Mouse (Mus musculus) frontal cortex, adult (tissue): Measurements from ENCODE around the gene Spaca4.

Experiments
- ATAC-seq: cut with Nextera tagmentation; 2 replicates; pipeline ENCODE4 v1.9.2; 2017; ENCODE audit warnings: mild to moderate bottlenecking, moderate library complexity, mixed read lengths; ENCODE audit not compliant: low TSS enrichment

The Spaca4 gene

DNA sequence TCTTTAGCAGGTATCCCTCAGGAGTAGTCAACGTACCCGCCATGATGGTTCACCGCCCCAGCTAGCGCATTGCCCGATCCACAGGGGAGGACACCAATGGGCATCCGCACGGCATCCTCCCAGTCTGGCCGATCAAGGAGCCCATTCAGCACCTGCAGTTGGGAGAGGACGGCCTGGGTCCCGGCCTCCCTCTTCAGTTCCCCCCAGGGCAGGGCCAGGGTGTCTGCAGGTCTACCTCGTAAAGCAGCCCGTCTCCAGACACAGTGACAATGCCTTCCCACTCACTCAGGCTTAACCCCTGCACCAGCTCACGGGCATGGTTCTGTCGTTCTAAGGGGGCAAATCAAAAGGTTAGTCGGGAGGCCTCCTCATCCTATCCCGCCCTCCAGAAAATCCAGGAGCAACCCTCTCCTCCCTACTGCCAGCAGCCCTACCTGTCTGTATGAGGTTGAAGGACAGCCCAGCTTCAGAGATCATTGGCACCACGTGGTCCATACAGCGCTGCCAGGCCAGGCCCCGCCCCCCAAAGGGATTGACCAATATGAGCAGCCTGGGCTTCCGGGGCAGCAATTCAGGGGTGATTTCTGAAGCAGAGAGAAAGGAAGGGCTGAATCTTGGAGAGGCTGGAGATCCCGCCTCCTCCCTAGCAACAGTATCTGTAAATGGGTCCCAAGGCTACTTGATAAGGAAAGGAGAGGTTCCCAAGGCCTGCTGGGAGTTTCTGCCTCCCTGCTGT, 13.4 kb downstream of the Spaca4 start:
- no peak for ATAC-seq

DNA sequence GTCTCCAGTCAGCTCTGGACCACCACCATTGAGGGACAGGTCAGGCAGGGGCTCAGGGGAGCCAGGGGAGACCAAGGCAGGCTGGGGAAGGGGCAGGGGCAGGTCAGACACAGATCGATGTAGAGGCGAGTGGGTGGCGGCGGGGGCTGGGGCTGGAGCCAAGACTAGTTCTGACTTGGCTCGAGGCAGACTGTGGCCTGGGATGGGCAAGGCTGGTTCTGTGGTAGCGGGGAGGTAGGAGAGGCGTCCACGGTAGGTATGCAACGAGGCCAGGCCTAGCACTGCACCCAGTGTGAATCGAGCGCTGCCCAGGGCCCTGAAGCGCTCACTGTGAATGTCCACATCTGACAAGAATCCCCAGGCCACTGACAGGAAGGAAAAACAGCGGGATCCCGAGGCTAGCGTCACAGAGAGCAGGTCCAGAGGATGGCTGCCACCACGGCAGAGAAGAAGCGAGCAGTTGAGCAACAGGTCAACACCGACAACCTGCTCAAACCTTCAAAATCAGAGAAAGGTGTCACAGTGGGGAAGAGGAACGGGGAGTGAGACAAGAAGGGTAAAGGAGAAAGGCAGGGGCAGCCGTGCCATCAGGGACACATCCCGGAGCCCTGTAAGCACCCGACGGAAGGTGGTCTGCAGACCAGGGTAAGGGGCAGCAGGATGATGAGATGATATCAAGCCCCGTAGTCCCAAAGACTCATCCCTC, 14.1 kb downstream of the Spaca4 start:
- ATAC-seq: no peak

- no peak for ATAC-seq
Measured at GRCm38 (mm10) chr7:45710477-45711191, 15.0 kb downstream of the Spaca4 start.

DNA sequence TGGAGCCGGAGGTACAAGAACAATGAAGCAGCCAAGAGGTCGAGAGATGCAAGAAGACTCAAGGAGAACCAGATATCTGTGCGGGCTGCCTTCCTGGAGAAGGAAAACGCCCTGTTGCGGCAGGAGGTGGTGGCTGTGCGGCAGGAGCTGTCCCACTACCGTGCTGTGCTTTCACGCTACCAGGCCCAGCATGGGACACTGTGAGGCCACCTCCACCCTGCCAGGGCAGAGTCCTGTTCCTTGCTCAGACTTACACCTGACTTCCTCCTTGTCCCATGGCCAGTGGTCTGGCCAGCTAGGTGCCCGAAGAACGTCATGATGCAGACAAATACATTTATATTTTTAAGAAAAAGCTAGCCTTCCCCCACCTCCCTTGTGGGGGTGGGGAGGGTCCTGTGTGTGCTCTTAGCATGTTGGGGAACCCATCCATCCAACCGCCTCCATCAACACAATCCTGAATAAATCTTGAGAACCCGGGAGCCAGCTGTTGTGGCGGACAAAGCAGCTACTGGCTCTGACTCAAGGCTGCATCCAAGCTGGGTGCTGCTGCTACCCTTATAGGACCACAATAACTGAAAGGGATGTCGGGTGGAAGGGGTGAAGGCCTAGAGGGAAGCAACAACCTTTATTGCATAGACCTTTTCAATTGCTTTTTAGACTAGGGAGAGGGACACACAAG, 15.8 kb downstream of the Spaca4 start:
- ATAC-seq: no peak

DNA sequence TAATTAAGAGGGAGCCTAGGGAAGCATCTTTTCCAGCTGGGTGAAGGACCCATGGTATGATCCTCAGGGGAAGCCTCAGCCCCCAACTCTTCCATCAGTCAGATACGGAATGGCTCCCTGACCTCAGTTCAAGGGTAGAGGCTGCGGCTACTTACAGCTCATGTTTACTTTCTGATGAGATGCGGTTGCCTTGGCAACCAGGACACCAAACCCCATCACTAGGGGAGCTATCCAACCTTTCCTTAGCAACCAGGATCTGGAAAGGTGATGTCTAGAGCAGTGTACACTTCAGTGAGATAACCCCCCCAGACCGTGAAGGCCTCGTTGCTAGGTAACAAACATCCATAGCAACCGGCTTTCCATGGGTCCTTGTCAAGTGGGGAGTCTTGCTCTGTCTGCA, 16.6 kb downstream of the Spaca4 start:
- no peak for ATAC-seq

GRCm38 (mm10) chr7:45708221-45708761, 17.3 kb downstream of the Spaca4 start:
- no peak for ATAC-seq

DNA sequence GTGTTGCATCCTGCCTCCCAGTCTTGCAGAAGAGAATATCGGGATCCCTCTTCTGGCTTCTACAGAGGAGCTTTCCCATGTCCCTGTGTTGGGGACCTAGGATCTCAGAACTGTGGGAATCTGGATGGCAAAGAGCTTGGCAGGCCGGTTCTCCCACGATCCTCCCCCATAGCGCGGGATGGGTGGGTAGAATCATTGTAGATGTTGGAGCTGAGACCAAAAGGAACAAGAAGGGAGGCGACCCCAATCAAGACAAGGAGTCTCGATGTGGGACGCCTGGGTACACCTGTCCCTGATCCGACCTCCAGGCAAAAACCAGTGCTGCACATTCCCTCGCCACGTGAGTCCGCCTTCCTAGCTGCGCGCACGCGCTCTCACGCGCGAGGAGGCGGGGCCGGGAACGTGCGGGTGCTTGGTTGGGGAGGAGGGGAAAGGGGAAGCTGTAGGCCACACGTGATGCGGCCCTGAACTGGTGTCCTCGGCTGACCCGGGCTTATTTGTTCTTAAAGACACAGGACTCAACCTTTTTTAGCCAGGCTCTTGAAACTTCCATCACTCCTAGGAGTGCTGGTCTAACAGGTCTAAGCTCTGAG, 18.1 kb downstream of the Spaca4 start:
- no peak for ATAC-seq

DNA sequence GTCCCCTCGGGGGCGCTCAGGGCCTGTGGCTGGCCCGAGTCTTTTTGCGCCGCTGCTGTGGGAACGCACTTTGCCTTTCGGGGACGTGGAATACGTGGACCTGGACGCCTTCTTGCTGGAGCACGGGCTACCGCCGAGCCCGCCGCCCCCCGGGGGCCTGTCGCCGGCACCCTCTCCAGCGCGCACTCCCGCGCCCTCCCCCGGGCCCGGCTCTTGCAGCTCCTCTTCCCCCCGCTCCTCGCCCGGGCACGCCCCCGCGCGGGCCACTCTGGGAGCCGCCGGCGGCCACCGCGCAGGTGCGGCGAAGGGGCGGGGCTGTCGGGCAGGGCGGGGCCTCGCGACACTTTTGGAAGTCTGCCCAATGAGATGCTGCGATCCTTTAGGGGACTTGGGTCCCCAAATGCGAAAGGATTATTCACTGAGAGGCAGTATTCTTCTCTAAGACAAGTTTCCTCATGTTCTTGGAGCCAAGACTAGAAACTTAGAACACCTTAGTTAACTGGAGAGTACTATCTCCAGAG, 18.8 kb downstream of the Spaca4 start:
- ATAC-seq: no peak

- ATAC-seq: no peak
Measured at GRCm38 (mm10) chr7:45705873-45706281, 19.7 kb downstream of the Spaca4 start.

- no peak for ATAC-seq
Measured at GRCm38 (mm10) chr7:45705443-45705864, 20.2 kb downstream of the Spaca4 start.

GRCm38 (mm10) chr7:45704730-45705442, 20.7 kb downstream of the Spaca4 start, which contains the start of gene Dbp:
TSS of gene Dbp (plus strand) at chr7:45705088.
- peak; percentile 42 for ATAC-seq

DNA sequence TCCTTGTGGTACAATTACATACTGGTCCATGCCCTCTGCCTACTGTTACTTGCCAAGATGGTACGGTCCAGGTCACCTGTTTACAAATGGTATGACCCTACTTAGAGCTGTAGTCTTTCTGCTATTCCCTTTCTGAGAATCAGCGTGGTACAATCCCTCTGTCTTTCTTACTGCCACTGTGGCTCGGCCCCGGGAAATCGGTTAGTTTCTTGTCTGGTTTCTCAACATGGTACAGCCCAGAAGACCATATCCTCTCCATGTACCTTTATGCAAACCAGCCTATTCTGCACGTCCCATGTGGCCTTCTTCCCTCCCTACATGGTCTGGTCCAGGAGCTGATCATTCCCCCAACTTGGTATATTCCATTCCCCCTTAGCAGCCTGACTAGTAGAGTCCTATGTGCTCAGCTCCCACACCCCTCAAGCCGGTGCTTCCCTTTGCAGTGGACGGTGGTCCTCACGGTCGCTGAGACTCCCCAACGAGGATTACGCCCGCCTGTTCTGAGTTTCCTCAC, 21.5 kb downstream of the Spaca4 start:
- ATAC-seq: peak; percentile 28

- no peak for ATAC-seq
Measured at GRCm38 (mm10) chr7:45703521-45704033, 22.0 kb downstream of the Spaca4 start.

DNA sequence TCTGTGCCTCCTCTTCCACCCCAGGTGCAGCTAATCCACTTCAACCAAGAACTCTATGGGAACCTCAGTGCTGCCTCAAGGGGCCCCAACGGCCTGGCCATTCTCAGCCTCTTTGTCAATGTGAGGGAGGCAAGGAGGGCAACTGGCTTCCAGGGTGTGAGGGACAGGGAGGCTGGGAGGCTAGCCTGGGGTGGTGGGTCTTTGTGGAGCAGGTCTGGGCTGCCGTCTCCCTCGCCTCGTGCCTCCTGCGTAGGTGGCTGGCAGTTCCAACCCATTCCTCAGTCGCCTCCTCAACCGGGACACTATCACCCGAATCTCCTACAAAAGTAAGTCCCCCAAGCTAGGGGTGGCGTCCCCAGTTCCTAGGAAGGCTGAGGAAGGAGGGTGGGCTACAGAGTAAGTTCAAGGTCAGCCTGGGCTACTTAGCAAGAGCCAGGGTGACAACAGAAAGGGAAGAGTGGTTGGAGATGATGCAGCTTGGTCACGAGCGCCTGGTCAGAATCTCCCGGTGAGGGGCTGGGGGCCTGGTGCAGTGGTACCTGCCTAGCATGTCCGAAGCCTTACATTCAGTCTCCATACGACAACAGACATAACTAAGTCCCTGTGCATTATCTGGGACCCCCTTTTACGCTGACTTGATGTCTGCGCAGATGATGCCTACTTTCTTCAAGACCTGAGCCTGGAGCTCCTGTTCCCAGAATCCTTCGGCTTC, 22.6 kb downstream of the Spaca4 start:
- no peak for ATAC-seq

DNA sequence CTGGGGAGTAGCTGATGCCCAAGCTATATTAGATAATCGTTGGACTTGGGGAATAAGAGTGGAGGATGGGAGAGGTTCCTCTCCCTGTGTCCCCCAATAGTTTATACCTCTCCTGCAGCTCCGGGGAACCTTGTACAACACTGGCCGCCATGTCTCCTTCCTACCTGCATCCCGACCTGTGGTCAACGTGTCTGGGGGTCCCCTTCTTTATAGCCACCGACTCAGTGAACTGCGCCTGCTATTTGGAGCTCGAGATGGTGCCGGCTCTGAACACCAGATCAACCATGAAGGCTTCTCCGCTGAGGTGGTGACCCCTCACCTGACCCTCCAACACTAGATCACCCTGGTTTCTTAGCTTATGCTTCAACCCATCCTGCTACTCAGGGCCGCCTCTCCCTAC, 23.3 kb downstream of the Spaca4 start:
- ATAC-seq: no peak

DNA sequence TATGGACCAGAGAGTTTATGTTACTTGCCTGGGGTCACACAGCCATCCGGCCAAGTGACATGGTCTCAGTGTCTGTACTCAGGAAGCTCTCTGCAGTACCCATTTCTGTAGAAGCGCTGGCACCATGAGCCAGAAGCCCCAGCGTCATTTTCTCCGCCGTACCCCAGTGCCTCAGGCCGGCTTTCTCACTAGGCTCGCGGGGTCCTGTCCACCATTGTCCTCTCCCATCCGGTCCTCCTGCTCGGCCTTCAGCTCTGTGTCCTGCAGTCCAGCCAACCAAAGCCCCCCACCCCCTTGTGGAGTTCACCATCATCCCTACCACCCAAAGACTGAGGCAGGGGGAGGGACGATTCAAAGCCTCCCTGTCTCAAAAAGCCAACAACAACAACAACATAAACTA, 24.0 kb downstream of the Spaca4 start:
- ATAC-seq: no peak

DNA sequence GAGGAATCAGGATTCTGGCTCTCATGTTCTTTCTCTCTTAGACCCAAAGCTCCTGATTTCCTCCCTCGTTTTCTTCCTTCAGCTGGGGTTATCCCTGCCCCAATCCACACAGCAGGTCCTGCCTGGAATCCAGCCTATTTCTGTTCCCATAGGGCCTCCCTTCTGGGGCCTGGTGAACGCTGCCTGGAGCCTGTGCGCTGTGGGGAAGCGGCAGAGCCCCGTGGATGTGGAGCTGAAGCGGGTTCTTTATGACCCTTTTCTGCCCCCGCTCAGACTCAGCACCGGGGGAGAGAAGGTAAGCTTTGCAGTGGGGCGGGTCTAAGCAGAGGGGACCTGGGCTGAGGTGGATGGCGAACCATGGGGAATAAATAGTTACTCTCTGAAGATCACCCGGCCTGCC, 24.5 kb downstream of the Spaca4 start:
- ATAC-seq: no peak

DNA sequence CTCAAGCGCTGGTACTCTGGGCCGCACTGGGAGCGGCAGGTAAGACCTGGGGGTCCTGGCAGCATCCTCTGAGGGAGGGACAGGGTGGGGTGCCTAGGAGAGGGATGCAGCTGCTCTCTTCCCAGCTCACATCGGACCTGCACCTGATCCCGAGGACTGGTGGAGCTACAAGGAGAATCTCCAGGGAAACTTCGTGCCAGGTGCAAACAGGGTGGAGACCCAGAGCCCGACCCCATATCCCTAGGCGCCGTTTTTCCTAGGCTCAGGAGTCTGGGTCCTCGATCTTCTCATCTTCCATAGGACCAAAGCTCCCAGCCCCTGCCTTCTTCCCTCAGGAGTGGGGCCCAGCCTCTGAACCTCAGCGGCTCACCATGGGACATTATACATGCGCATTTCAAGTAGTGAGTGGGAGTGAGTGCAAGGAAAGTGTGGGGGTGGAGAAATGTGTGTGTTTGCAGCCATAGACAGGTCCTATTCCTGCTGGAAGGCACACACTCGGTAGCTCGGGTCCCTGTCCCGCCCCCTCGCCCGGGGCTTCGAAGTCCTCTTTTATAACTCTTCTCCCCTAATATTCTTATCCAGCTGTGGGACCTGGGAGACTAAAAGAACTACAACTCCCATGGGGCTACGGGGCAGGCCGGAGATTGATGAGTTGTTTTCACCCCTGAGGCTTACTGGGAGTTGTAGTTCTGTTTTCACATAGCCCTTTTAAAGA, 25.2 kb downstream of the Spaca4 start:
- peak; percentile 25 for ATAC-seq
